Mouse (Mus musculus) layer of hippocampus, adult 9-11 months (tissue): ENCODE measurements around the gene Rhox4e.
"Not testable (repeated sequence)": the region's sequence is repeated elsewhere in the genome, so short reads cannot be mapped to it uniquely, and the experiment has no call there.

Experiments used
- DNase-seq: peaks from one replicate; pipeline ENCODE4 v3.0.0; 2022

The Rhox4e gene

DNA sequence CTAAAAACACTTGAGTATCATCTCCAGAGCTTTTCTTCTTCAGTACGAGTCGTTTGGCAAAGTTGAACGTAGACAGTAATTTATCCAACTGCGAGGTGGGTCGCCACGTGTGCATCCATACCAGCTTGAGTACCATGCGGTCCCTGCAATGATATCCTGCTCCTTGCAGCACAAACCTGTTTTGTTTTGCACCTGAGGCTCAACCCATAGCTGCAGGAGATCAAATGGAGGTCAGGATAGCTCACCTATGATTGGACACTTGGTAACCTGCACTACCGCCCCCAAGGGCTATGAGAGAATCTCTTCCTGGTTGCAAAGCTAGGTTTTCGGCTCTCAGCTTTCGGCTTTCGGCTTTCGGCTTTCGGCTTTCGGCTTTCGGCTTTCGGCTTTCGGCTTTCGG is at the start of gene Rhox4e:
TSS of gene Rhox4e (plus strand) at position 301 of the 400 bp plus-strand sequence.
- DNase-seq = not testable (repeated sequence)

DNA sequence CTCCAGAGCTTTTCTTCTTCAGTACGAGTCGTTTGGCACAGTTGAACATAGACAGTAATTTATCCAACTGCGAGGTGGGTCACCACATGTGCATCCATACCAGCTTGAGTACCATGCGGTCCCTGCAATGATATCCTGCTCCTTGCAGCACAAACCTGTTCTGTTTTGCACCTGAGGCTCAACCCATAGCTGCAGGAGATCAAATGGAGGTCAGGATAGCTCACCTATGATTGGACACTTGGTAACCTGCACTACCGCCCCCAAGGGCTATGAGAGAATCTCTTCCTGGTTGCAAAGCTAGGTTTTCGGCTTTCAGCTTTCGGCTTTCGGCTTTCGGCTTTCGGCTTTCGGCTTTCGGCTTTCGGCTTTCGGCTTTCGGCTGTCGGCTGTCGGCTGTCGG is 43.2 kb upstream of the Rhox4e start, which contains the start of gene Rhox4d:
TSS of gene Rhox4d (plus strand) at position 301 of the 400 bp plus-strand sequence.
- DNase-seq = not testable (repeated sequence)

GRCm38 (mm10) chrX:37530152-37530551 is 27.1 kb upstream of the Rhox4e start, which contains the start of gene Rhox2e:
Gene Rhox2e, plus strand, starts transcription at chrX:37530452.
- DNase-seq = not testable (repeated sequence)

DNA sequence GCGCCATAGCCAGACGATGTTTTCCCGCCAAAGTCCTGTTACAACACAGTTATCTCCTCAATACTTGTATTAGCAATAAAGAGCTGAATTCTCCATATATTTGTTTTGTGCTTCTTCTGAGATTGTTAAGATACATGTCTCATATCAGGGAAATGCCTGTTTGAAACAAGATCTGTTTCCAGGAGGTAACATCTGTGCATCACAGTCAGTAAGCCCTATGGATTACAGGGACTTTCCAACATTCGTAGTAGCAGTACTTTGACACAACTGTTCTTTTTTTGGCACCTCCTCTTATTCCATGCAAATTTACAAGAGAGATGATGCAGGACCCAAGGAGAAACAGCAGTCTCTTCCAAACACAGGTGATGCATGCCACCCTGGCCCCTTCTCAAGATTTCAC is 15.5 kb upstream of the Rhox4e start, which contains the start of gene Rhox3e:
TSS of gene Rhox3e (plus strand) at position 301 of the 400 bp plus-strand sequence.
- not testable (repeated sequence) for DNase-seq

DNA sequence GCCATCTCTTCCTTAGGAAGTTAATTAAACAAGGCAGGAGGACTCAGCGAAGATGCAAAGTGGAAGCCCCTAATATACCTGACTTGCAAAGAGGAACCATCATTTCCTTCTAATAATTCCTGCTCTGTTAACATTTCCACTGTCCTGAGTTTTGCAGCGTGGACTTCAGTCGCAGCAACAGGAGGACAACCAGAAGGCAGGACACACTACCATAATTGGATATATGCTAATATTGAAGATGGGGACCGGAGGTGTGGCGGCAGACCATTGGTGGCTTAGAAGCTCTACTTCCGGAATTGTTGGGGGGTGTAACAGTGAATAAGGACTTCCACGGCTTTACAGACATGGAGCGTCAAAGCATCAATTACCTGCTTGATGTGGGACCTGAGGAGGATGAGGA is 13.9 kb downstream of the Rhox4e start, which contains the start of gene Rhox2f:
TSS of gene Rhox2f (plus strand) at position 301 of the 400 bp plus-strand sequence.
- DNase-seq = not testable (repeated sequence)

- not testable (repeated sequence) for DNase-seq
These were observed 15.4 kb downstream of the Rhox4e start for GRCm38 (mm10) chrX:37572638-37573037.

DNA sequence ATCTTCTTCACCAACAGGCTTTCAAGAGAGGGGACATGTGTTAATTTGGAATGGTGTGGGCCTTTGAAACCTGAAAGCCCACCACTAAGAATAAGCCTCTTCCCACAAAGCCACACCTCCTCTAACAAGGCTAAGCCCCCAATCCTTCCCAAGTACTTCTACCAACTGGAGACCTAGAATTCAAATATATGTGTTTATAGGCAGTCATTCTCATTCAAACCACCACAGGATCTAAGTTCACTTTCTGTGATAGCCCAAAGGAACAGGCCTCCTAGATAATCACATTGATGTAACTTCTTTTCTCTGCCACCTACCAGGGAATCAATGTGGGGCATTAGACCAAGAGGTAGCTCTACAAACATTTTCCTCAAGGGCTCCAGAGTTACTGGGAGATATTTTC is 23.5 kb downstream of the Rhox4e start, which contains the start of gene Rhox3f:
TSS of gene Rhox3f (plus strand) at position 301 of the 400 bp plus-strand sequence.
- DNase-seq = not testable (repeated sequence)

DNA sequence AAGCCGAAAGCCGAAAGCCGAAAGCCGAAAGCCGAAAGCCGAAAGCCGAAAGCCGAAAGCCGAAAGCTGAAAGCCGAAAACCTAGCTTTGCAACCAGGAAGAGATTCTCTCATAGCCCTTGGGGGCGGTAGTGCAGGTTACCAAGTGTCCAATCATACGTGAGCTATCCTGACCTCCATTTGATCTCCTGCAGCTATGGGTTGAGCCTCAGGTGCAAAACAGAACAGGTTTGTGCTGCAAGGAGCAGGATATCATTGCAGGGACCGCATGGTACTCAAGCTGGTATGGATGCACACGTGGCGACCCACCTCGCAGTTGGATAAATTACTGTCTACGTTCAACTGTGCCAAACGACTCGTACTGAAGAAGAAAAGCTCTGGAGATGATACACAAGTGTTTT is 50.4 kb downstream of the Rhox4e start, which contains the start of gene Rhox4f:
TSS of gene Rhox4f (minus strand) at position 101 of the 400 bp plus-strand sequence.
- DNase-seq = not testable (repeated sequence)
